Mouse (Mus musculus) thymus, adult 2 months (tissue): Measurements from ENCODE around the gene Prpf19. TPM values are rescaled to one million over a fixed set of nuclear protein-coding genes. Genes with fewer than 3 reads are reported as not detected.

Experiments used
- DNase-seq: peaks from one replicate; pipeline ENCODE4 v3.0.0; 2021
- H3K27ac ChIP-seq: fragments of 200-500 bp; 2 replicates; pipeline ENCODE4 v1.5.1; 2012; ENCODE audit warnings: low read length, control low read depth; ENCODE audit not compliant: control insufficient read depth, insufficient read depth
- H3K27me3 ChIP-seq: fragments of 200-500 bp; 2 replicates; pipeline ENCODE4 v1.6.1; 2012; ENCODE audit warnings: mild to moderate bottlenecking, low read length, moderate library complexity, mixed read lengths; ENCODE audit not compliant: control insufficient read depth, insufficient read depth
- H3K36me3 ChIP-seq: fragments of 200-500 bp; 2 replicates; pipeline ENCODE4 v1.6.1; 2012; ENCODE audit warnings: mild to moderate bottlenecking, low read length, moderate library complexity; ENCODE audit not compliant: control insufficient read depth, insufficient read depth
- H3K4me1 ChIP-seq: fragments of 200-500 bp; replicated peaks from 2 replicates; pipeline ENCODE4 v1.6.1; 2012; ENCODE audit warnings: low read length; ENCODE audit not compliant: control insufficient read depth, insufficient read depth
- H3K4me3 ChIP-seq: fragments of 200-500 bp; 2 replicates; pipeline ENCODE4 v1.5.1; 2012; ENCODE audit warnings: mild to moderate bottlenecking, low read length, control low read depth, moderate library complexity; ENCODE audit not compliant: control insufficient read depth, insufficient read depth
- CTCF ChIP-seq: fragments of 200-500 bp; IDR thresholded peaks from 2 replicates; pipeline ENCODE4 v1.5.1; 2012; ENCODE audit warnings: mild to moderate bottlenecking, control low read depth, low read length, moderate library complexity, borderline replicate concordance; ENCODE audit not compliant: control insufficient read depth, poor library complexity, insufficient read depth; ENCODE audit errors: extremely low read depth
- POLR2A ChIP-seq: fragments of 200-500 bp; IDR thresholded peaks from 2 replicates; pipeline ENCODE4 v1.6.1; 2012; ENCODE audit warnings: mild to moderate bottlenecking, low read length, control low read depth, moderate library complexity; ENCODE audit not compliant: control insufficient read depth, poor library complexity, insufficient read depth; ENCODE audit errors: extremely low read depth
- WGBS: fragments of 180-500 bp; shearing (Covaris S2); methylation state at CpG from one replicate; pipeline ENCODE4 v1.1.7; 2018; 5-methylcytosine and 5-hydroxymethylcytosine counted together
- polyA plus RNA-seq: library from polyadenylated mRNA; depleted of rRNA; stranded (reverse); fragments of >200 nt; gene quantifications from 2 replicates; pipeline ENCODE4 v1.2.3, GENCODE M21; 2012

Prpf19 gene
- polyA plus RNA-seq, 1 experiment: 349 TPM

GRCm38 (mm10) chr19:10892201-10892600 is 2.8 kb upstream of the Prpf19 start:
- Histone ChIP-seq H3K27me3 (no peaks in the 10 kb centered on the region), H3K36me3 (no peaks in the 10 kb centered on the region), H3K27ac (no peak overlapping the region), H3K4me1 (peaks cover 5% of the 10 kb centered on the region; the same call in 1 of the 2 replicates), H3K4me3 (no peak overlapping the region)
- TF ChIP-seq CTCF (no peak), POLR2A (no peak)
- WGBS: 92% methylated on average over 3 of the region's 3 CpGs
- DNase-seq: no peak

- Histone ChIP-seq H3K27ac (no peak overlapping the region), H3K27me3 (no peaks in the 10 kb centered on the region), H3K4me1 (peaks cover 5% of the 10 kb centered on the region; the same call in 1 of the 2 replicates), H3K36me3 (peaks cover 23% of the 10 kb centered on the region), H3K4me3 (peak overlapping the region; percentile 91)
- no peak for TF ChIP-seq CTCF
- no peak for TF ChIP-seq POLR2A
- whole genome bisulfite sequencing: under 1% methylated on average over 16 of the region's 16 CpGs
- DNase-seq: no peak
Observed at GRCm38 (mm10) chr19:10895708-10896107, 677 bp downstream of the Prpf19 start.

GRCm38 (mm10) chr19:10896849-10897248 is 1.8 kb downstream of the Prpf19 start:
- peaks cover 33% of the 10 kb centered on the region for H3K36me3 ChIP-seq
- H3K27ac ChIP-seq: no peak overlapping the region
- no peak overlapping the region for H3K4me3 ChIP-seq
- WGBS: 91% methylated on average over 7 of the region's 7 CpGs
- no peaks in the 10 kb centered on the region for H3K27me3 ChIP-seq
- no peak for DNase-seq
- H3K4me1 ChIP-seq: peaks cover 5% of the 10 kb centered on the region; the same call in 1 of the 2 replicates
- TF ChIP-seq CTCF (no peak), POLR2A (no peak)

GRCm38 (mm10) chr19:10897491-10897890 is 2.5 kb downstream of the Prpf19 start:
- DNase-seq: no peak
- H3K36me3 ChIP-seq: peaks cover 40% of the 10 kb centered on the region
- TF ChIP-seq POLR2A: no peak
- TF ChIP-seq CTCF: no peak
- no peak overlapping the region for H3K27ac ChIP-seq
- WGBS: 93% methylated on average over 8 of the region's 8 CpGs
- peaks cover 5% of the 10 kb centered on the region; the same call in 1 of the 2 replicates for H3K4me1 ChIP-seq
- H3K27me3 ChIP-seq: no peaks in the 10 kb centered on the region
- no peak overlapping the region for H3K4me3 ChIP-seq

GRCm38 (mm10) chr19:10900315-10900714 is 5.3 kb downstream of the Prpf19 start:
- no peak overlapping the region for H3K4me3 ChIP-seq
- WGBS: 94% methylated on average over 6 of the region's 6 CpGs
- TF ChIP-seq CTCF (no peak), POLR2A (no peak)
- no peaks in the 10 kb centered on the region for H3K27me3 ChIP-seq
- peaks cover 5% of the 10 kb centered on the region; the same call in 1 of the 2 replicates for H3K4me1 ChIP-seq
- no peak for DNase-seq
- H3K27ac ChIP-seq: no peak overlapping the region
- peaks cover 64% of the 10 kb centered on the region for H3K36me3 ChIP-seq

- H3K4me3 ChIP-seq: no peak overlapping the region
- 98% methylated on average over 5 of the region's 5 CpGs for WGBS
- peaks cover 72% of the 10 kb centered on the region for H3K36me3 ChIP-seq
- no peak for DNase-seq
- no peaks in the 10 kb centered on the region for H3K4me1 ChIP-seq
- no peak overlapping the region for H3K27ac ChIP-seq
- TF ChIP-seq POLR2A (no peak), CTCF (no peak)
- H3K27me3 ChIP-seq: no peaks in the 10 kb centered on the region
Observed at GRCm38 (mm10) chr19:10901046-10901445, 6.0 kb downstream of the Prpf19 start.

- no peak overlapping the region for H3K4me3 ChIP-seq
- TF ChIP-seq CTCF (no peak), POLR2A (no peak)
- H3K27me3 ChIP-seq: no peaks in the 10 kb centered on the region
- H3K36me3 ChIP-seq: peaks cover 62% of the 10 kb centered on the region
- no peak for DNase-seq
- 97% methylated on average over 5 of the region's 5 CpGs for WGBS
- H3K4me1 ChIP-seq: no peaks in the 10 kb centered on the region
- H3K27ac ChIP-seq: no peak overlapping the region
Observed at GRCm38 (mm10) chr19:10904512-10904911, 9.5 kb downstream of the Prpf19 start.
